Mouse (Mus musculus): ENCODE results near the gene Ccnb1.

DNA sequence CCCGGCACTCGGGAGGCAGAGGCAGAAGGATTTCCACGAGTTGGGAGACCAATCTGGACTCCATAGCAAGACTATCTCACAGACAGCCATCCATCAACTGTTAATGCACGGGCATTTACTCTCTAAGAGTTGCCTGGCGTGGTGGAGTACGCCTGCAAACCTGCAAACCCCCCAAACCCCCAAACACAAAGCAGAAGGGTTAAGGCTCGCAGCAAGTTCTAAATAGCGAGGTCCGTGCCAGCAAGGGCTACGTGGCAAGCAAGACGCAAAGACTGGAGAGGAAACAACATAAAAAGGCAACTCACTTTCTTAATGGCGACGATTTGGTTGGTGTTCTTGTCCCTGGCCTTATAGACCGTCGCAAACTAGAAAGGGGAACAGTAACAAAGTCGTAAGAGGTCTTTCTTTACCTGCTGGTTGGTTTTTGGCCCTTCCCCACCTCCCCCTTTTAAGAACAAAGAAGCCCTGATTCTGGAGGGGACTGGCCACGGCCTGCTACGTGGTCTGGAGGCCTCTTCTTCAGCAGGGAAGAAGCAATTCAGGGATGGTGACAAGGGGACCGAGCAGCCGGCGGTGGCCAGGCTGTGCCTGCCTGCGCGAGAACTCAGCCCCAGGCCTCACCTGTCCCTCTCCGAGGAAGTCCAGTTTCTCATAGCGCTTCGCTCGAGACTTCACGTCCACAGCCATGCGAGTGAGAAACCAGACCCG is 56.1 kb downstream of the Ccnb1 start:
- TF ChIP-seq CTCF (conservative IDR thresholded peaks at IDR 0.05; ENCODE audit: insufficient read depth, insufficient read length, low read depth, low read length), result no peak
- no peak for TF ChIP-seq POLR2A (IDR thresholded peaks at IDR 0.05; ENCODE audit: low read depth, low read length)
